Mouse (Mus musculus): ENCODE data around the gene Rnf144b. TPM values are rescaled to one million over a fixed set of nuclear protein-coding genes. Genes with fewer than 3 reads are reported as not detected.

Gene Rnf144b
- polyA plus RNA-seq (2012; rRNA removed), result 17.8 and 20.9 TPM in 2 replicates

DNA sequence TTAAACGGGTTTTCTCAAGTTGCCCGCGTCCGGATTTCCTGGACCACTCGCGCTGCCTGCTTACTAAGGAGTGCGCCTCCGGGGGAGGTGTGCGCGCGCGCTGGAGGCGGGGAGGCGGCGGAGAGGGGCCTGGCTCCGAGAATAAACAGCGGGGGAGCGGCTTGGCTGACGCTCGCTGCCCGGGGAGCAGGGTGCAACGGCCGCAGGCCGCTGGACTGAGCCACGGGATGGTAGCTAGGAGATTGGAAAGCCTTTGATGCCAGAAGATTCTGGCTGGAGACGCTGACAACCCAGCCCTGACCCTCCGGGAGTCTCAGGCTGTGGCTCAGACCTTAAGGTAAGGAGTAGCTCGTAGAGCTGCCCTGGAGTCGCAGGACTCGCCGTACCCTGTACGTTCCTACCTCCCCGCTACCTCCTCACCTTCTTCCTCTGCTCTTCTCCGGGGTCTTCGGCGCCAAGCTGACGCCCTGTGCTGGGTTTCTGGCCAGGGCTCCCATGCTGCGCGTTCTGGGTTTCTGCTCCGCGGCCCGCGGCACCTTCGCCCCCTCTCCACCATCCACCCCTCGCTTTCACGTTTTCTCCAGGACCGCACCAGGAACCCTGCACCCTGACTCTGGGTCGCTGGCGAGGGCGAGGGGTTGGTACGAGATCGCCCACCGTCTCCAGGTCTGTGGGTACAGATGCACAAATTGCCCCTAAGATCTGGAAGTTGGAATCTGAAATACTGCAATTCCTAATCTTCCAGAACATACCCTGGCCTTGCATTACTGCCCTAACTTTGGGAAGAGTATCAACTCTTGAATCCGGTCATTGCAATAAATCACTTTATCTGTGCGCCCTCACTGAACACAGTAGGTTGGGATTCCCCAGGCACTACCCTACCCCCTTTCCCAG lies at the start of gene Rnf144b:
Gene Rnf144b (plus strand): TSS at position 120 of the 894 bp plus-strand sequence.
- H3K36me3 ChIP-seq (ENCODE audit: control insufficient read depth, insufficient read depth, low read length), result no peaks in the 10 kb centered on the region
- no peak for TF ChIP-seq CTCF (IDR thresholded peaks at IDR 0.05; ENCODE audit: control insufficient read depth, insufficient read depth, insufficient replicate concordance, low read depth, low read length)
- no peak for TF ChIP-seq POLR2A (IDR thresholded peaks at IDR 0.05; ENCODE audit: control insufficient read depth, low read depth, low read length)
- no peaks in the 10 kb centered on the region for H3K27me3 ChIP-seq (ENCODE audit: control insufficient read depth, insufficient read depth, low read length)
- H3K4me1 ChIP-seq (ENCODE audit: control insufficient read depth, insufficient read depth, low read length), result peaks cover 12% of the 10 kb centered on the region
- H3K27ac ChIP-seq (ENCODE audit: control insufficient read depth, insufficient read depth, low read depth, low read length), result peak within 1 kb of the TSS; percentile 67
- peak within 1 kb of the TSS; percentile 82 for H3K4me3 ChIP-seq (ENCODE audit: control insufficient read depth, low read depth, low read length)

DNA sequence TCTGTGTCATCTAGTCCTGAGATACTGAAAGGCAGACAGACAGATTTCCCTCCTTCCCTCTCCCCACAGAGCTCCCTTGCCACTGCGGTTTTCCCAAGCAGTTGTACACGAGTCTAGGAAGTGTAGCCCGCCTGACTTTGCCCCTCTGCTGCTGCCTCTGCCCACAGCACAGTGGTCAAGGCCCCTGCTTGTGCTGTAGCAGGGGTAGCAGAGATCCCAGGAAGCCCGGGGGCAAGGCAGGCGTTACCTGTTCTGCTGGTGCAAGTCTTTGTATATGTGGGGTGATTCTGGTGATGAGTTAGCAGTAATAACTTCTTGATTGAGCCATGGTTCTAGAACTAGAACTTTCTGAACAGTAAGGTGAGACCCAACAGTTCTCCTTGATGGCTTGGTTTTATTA lies 46.3 kb upstream of the Rnf144b start:
- Histone ChIP-seq H3K4me1 (ENCODE audit: control insufficient read depth, insufficient read depth, low read length) (no peaks in the 10 kb centered on the region), H3K36me3 (ENCODE audit: control insufficient read depth, insufficient read depth, low read length) (no peaks in the 10 kb centered on the region), H3K27ac (ENCODE audit: control insufficient read depth, insufficient read depth, low read depth, low read length) (no peak overlapping the region), H3K27me3 (ENCODE audit: control insufficient read depth, insufficient read depth, low read length) (no peaks in the 10 kb centered on the region), H3K4me3 (ENCODE audit: control insufficient read depth, low read depth, low read length) (no peak overlapping the region)
- TF ChIP-seq CTCF (IDR thresholded peaks at IDR 0.05; ENCODE audit: control insufficient read depth, insufficient read depth, insufficient replicate concordance, low read depth, low read length) (no peak), POLR2A (IDR thresholded peaks at IDR 0.05; ENCODE audit: control insufficient read depth, low read depth, low read length) (no peak)

DNA sequence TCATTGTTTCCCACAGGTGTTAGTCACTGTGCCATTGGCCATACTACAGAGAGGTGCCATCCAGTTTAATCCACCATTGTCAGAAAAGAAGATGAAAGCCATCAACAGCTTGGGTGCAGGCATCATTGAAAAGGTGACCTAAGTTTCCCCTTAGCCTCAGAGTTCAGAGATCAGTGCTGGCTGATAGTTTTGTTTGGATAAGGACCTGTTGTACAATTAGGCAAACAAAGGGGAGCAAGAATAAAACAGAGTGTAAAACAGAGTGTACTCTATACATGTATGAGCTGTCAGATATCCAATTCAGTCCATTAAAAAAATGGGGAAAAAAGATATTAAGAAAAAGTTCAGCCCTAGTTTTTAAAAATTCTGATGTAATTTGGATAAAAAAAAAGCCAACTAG lies 45.1 kb upstream of the Rnf144b start:
- H3K27ac ChIP-seq (ENCODE audit: control insufficient read depth, insufficient read depth, low read depth, low read length), result no peak overlapping the region
- H3K36me3 ChIP-seq (ENCODE audit: control insufficient read depth, insufficient read depth, low read length), result no peaks in the 10 kb centered on the region
- TF ChIP-seq POLR2A (IDR thresholded peaks at IDR 0.05; ENCODE audit: control insufficient read depth, low read depth, low read length) (no peak), CTCF (IDR thresholded peaks at IDR 0.05; ENCODE audit: control insufficient read depth, insufficient read depth, insufficient replicate concordance, low read depth, low read length) (no peak)

DNA sequence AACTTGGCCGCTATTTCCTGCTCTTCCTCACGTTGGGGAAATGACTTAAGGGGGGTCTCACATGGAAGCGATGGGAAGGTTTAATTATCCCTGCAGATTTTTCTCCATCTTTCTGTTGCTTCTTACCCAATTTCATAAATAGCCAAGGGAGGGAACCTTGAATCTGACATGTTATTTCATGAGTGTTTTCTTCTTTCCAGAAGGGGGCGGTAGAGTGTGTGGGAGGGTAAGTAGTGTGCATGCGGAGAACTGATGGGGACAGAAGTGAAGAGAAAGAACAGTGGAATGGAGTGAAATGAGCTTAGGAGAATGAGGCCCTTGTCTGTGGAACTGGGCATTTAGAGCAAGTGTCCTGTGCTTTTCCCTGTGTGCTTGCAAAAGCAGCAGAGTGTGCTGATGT lies 43.7 kb upstream of the Rnf144b start:
- H3K4me1 ChIP-seq (ENCODE audit: control insufficient read depth, insufficient read depth, low read length), result no peaks in the 10 kb centered on the region
- TF ChIP-seq CTCF (IDR thresholded peaks at IDR 0.05; ENCODE audit: control insufficient read depth, insufficient read depth, insufficient replicate concordance, low read depth, low read length) (no peak), POLR2A (IDR thresholded peaks at IDR 0.05; ENCODE audit: control insufficient read depth, low read depth, low read length) (no peak)
- H3K4me3 ChIP-seq (ENCODE audit: control insufficient read depth, low read depth, low read length), result no peak overlapping the region
- no peaks in the 10 kb centered on the region for H3K36me3 ChIP-seq (ENCODE audit: control insufficient read depth, insufficient read depth, low read length)
- H3K27ac ChIP-seq (ENCODE audit: control insufficient read depth, insufficient read depth, low read depth, low read length), result no peak overlapping the region
- H3K27me3 ChIP-seq (ENCODE audit: control insufficient read depth, insufficient read depth, low read length), result no peaks in the 10 kb centered on the region

More for the DNA sequence above, 45.1 kb upstream of the Rnf144b start:
- Histone ChIP-seq H3K27me3 (ENCODE audit: control insufficient read depth, insufficient read depth, low read length) (no peaks in the 10 kb centered on the region), H3K4me1 (ENCODE audit: control insufficient read depth, insufficient read depth, low read length) (no peaks in the 10 kb centered on the region), H3K4me3 (ENCODE audit: control insufficient read depth, low read depth, low read length) (no peak overlapping the region)

DNA sequence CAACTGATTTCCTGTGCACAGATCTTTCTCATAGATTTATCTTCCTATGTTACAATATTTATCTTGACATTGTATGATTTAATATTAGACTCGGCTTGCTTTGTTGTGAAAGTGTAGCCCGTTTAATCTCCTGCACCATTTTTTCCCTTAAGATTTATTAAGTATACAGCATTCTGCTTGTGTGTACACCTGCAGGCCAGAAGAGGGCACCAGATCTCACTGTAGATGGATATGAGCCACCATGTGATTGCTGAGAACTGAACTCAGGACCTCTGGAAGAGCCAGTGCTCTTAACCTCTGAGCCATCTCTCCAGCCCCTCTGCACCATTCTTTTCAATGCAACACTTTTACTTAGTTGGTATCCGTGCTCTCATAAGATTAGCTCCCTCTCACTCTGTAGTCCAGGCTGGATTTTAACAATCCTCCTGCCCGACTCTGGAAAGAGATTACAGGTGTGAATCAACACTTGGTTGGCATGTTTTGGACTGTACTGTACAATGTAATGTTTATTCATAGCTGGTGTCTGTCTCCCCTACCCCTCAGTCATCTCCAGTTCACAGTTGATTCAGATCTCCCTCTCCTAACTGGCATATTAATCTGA lies 41.5 kb upstream of the Rnf144b start:
- Histone ChIP-seq H3K4me1 (ENCODE audit: control insufficient read depth, insufficient read depth, low read length) (no peaks in the 10 kb centered on the region), H3K36me3 (ENCODE audit: control insufficient read depth, insufficient read depth, low read length) (no peaks in the 10 kb centered on the region), H3K4me3 (ENCODE audit: control insufficient read depth, low read depth, low read length) (no peak overlapping the region), H3K27me3 (ENCODE audit: control insufficient read depth, insufficient read depth, low read length) (no peaks in the 10 kb centered on the region), H3K27ac (ENCODE audit: control insufficient read depth, insufficient read depth, low read depth, low read length) (no peak overlapping the region)
- TF ChIP-seq POLR2A (IDR thresholded peaks at IDR 0.05; ENCODE audit: control insufficient read depth, low read depth, low read length) (no peak), CTCF (IDR thresholded peaks at IDR 0.05; ENCODE audit: control insufficient read depth, insufficient read depth, insufficient replicate concordance, low read depth, low read length) (no peak)

DNA sequence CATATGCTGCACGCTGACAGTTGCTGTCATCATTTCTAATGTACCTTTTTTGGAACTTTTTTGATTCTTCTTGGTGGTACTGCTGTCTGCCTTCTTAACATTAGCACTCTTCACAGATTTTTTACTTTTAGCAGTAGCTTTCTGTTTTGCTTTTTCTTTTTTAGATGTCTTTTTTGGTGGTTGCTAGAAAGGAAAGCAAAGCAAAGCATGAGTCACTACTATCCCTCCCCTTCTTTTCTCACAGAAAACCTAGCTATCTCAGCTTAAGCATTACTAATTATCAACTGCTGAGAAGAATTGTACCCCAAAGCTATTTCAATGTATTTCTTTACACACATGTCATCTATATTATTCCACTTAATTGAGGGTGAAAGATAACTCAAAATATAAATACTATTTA lies 34.0 kb upstream of the Rnf144b start:
- Histone ChIP-seq H3K4me3 (ENCODE audit: control insufficient read depth, low read depth, low read length) (no peak overlapping the region), H3K27me3 (ENCODE audit: control insufficient read depth, insufficient read depth, low read length) (no peaks in the 10 kb centered on the region), H3K36me3 (ENCODE audit: control insufficient read depth, insufficient read depth, low read length) (no peaks in the 10 kb centered on the region), H3K4me1 (ENCODE audit: control insufficient read depth, insufficient read depth, low read length) (no peaks in the 10 kb centered on the region), H3K27ac (ENCODE audit: control insufficient read depth, insufficient read depth, low read depth, low read length) (no peak overlapping the region)
- no peak for TF ChIP-seq CTCF (IDR thresholded peaks at IDR 0.05; ENCODE audit: control insufficient read depth, insufficient read depth, insufficient replicate concordance, low read depth, low read length)
- no peak for TF ChIP-seq POLR2A (IDR thresholded peaks at IDR 0.05; ENCODE audit: control insufficient read depth, low read depth, low read length)

DNA sequence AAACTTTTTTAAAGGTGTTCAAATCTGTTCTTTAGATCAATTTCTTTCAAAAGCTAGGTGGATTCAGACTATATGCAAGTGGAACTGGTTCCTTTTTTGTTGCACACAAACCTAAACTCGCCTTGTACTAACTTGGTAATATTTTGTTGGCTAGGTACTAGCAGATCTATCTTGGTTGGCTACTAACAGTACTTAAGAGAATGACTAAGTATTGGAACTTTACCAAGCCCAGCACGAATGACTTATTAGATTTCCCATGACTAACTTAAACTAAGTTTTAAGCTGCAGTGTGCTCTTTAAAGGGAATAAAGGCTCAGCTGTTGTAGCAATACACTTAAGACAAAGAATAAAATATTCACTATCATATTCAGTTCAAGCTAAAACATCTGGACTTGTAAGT lies 33.2 kb upstream of the Rnf144b start:
- Histone ChIP-seq H3K36me3 (ENCODE audit: control insufficient read depth, insufficient read depth, low read length) (no peaks in the 10 kb centered on the region), H3K27ac (ENCODE audit: control insufficient read depth, insufficient read depth, low read depth, low read length) (no peak overlapping the region), H3K4me3 (ENCODE audit: control insufficient read depth, low read depth, low read length) (no peak overlapping the region), H3K27me3 (ENCODE audit: control insufficient read depth, insufficient read depth, low read length) (no peaks in the 10 kb centered on the region), H3K4me1 (ENCODE audit: control insufficient read depth, insufficient read depth, low read length) (no peaks in the 10 kb centered on the region)
- TF ChIP-seq CTCF (IDR thresholded peaks at IDR 0.05; ENCODE audit: control insufficient read depth, insufficient read depth, insufficient replicate concordance, low read depth, low read length), result no peak

Measured in testis, adult 2 months (tissue).